Mouse (Mus musculus): ENCODE measurements around the gene Nup133.

The Nup133 gene

DNA sequence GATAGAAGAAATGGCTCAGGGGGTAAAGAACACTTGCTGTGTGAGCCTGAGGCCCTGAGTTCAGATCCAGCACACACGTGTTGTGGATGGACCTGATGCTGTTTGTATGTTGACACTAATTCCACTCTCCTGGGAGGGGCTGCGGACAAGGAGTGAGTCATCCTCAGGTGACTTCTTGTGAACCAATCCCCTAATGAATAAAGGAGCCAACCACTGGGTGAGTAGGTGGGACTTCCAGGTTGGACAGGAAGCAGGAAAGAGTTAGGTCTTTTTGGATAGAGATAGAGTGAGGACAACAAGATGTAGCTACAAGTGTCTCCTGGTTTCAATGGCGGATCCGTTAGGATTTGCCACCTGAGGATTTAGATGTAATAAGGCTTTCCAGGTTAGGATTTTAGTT is 99.7 kb downstream of the Nup133 start:
- in situ Hi-C loops (cut with MboI, MseI) = no loop called here

DNA sequence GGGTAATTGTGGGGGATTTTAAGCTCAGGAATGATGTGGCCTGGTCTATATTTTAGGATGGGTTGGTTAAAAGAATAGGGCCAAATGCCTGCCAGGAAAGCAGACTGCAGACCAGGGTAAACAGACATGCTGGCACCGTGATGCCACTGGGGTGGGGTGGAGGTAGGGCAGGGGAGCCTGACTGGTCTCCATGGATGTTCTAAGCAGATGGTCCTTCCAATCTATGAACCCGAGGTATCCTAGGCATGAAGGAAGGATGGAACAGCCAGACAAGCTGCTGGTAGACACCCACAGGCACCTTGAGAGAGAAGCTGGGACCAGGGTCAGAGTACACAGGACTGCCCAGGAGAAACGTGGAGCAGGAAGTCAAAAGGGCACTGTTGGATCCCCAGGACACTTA is 101.5 kb downstream of the Nup133 start:
- in situ Hi-C loops (cut with MboI, MseI) = no loop called here

Measured in T-helper 2 cell (primary cell).